Mouse (Mus musculus): ENCODE measurements at regions not wholly inside any gene's neighbourhood (a gene's known extent, or its start where the extent isn't known, plus 50 kb on each side); places are given as distances from the start of the nearest gene placed in this dataset.

- no peak for TF ChIP-seq CTCF (IDR thresholded peaks at IDR 0.05; ENCODE audit: control insufficient read depth, insufficient read depth, low read length)
- TF ChIP-seq POLR2A (IDR thresholded peaks at IDR 0.05; ENCODE audit: borderline replicate concordance, control insufficient read depth, low read depth, low read length), result no peak
Observed at GRCm38 (mm10) chr15:41920270-41920669, 1786.1 kb downstream of the 9330182O14Rik start.
